Mouse (Mus musculus) frontal cortex, postnatal 25 days (tissue): ENCODE results near the gene Fam186b.

ENCODE experiments used
- DNase-seq, 2 experiments: peaks; one replicate each; pipeline ENCODE4 v3.0.0; 2022; ENCODE audit warnings: low spot score in 2 of 2

Fam186b gene

GRCm38 (mm10) chr15:99225081-99225810 is 70.4 kb downstream of the Fam186b start:
- DNase-seq: peak in 1 of 2 experiments; percentile 43

- DNase-seq: peak; percentile 54 to 63
Measured at GRCm38 (mm10) chr15:99224208-99224911, 71.3 kb downstream of the Fam186b start, which contains the start of gene Kcnh3. Gene Kcnh3 (plus strand): TSS chr15:99224861.

GRCm38 (mm10) chr15:99223585-99224207 is 72.0 kb downstream of the Fam186b start:
- DNase-seq: peak in 1 of 2 experiments; percentile 52

GRCm38 (mm10) chr15:99222794-99223584 is 72.7 kb downstream of the Fam186b start:
- DNase-seq: no peak

GRCm38 (mm10) chr15:99221315-99221952 is 74.3 kb downstream of the Fam186b start:
- no peak for DNase-seq
